Mouse (Mus musculus) MEL (cell line): ENCODE data around the gene S100a10. TPM values are rescaled to one million over a fixed set of nuclear protein-coding genes. Genes with fewer than 3 reads are reported as not detected.

Source experiments
- DNase-seq: peaks from one replicate; pipeline ENCODE4 v3.0.0; 2011; ENCODE audit warnings: low read depth, low spot score
- H3K27ac ChIP-seq: 2 replicates; pipeline ENCODE4 v1.5.1; 2012; ENCODE audit warnings: low read depth, mild to moderate bottlenecking, control low read depth, low read length, moderate library complexity; ENCODE audit not compliant: control insufficient read depth
- H3K27me3 ChIP-seq, 2 experiments: fragments of 150-350 bp in 1 of 2; sonication (generic) in 1 of 2; 2 replicates each; pipeline ENCODE4 v1.6.1; 2012; ENCODE audit warnings: low read length in 2 of 2, mild to moderate bottlenecking in 2 of 2, improper control_type of control experiment in 1 of 2, moderate library complexity in 1 of 2; ENCODE audit not compliant: insufficient read depth in 2 of 2, control insufficient read depth in 1 of 2
- H3K36me3 ChIP-seq, 2 experiments: 2 replicates each; pipeline ENCODE4 v1.6.1; 2012 to 2014; ENCODE audit warnings: low read length in 2 of 2, improper control_type of control experiment in 1 of 2, inconsistent platforms in 1 of 2, mild to moderate bottlenecking in 1 of 2; ENCODE audit not compliant: insufficient read depth in 2 of 2, control insufficient read depth in 1 of 2
- H3K4me1 ChIP-seq, 2 experiments: fragments of 150-350 bp in 1 of 2; sonication (generic) in 1 of 2; 2 replicates each; pipeline ENCODE4 v1.6.1; 2012; ENCODE audit warnings: low read length in 2 of 2, improper control_type of control experiment in 1 of 2, mild to moderate bottlenecking in 1 of 2; ENCODE audit not compliant: insufficient read depth in 2 of 2, control insufficient read depth in 1 of 2
- H3K4me3 ChIP-seq, 2 experiments: fragments of 150-350 bp in 1 of 2; sonication (generic) in 1 of 2; 2 replicates each; pipeline ENCODE4 v1.5.1; 2012; ENCODE audit warnings: low read depth in 2 of 2, low read length in 2 of 2, mild to moderate bottlenecking in 2 of 2, moderate library complexity in 2 of 2, control low read depth in 1 of 2, improper control_type of control experiment in 1 of 2; ENCODE audit not compliant: control insufficient read depth in 1 of 2, insufficient read depth in 1 of 2
- H3K79me2 ChIP-seq: 2 replicates; pipeline ENCODE4 v1.6.1; 2012; ENCODE audit warnings: mild to moderate bottlenecking, low read length, moderate library complexity; ENCODE audit not compliant: control insufficient read depth, poor library complexity, insufficient read depth
- H3K9ac ChIP-seq: 2 replicates; pipeline ENCODE4 v1.6.1; 2012; ENCODE audit warnings: low read depth, mild to moderate bottlenecking, control low read depth, low read length, moderate library complexity; ENCODE audit not compliant: control insufficient read depth, poor library complexity, severe bottlenecking
- H3K9me3 ChIP-seq: fragments of 150-350 bp; sonication (generic); replicated peaks from 2 replicates; pipeline ENCODE4 v1.6.1; 2012; ENCODE audit warnings: mild to moderate bottlenecking, low read length, improper control_type of control experiment, moderate library complexity; ENCODE audit not compliant: insufficient read depth
- BHLHE40 ChIP-seq: IDR thresholded peaks from 2 replicates; pipeline ENCODE4 v1.6.1; 2012; ENCODE audit warnings: low read depth, mild to moderate bottlenecking, inconsistent platforms, low read length, improper control_type of control experiment, borderline replicate concordance
- CHD2 ChIP-seq: IDR thresholded peaks from 2 replicates; pipeline ENCODE4 v1.6.1; 2011; ENCODE audit warnings: low read length, improper control_type of control experiment
- E2F4 ChIP-seq: IDR thresholded peaks from 2 replicates; pipeline ENCODE4 v1.6.1; 2011; ENCODE audit warnings: low read depth, low read length, improper control_type of control experiment, borderline replicate concordance
- ELF1 ChIP-seq: IDR thresholded peaks from 2 replicates; pipeline ENCODE4 v1.6.1; 2014; ENCODE audit warnings: low read depth, mild to moderate bottlenecking, inconsistent platforms, low read length, improper control_type of control experiment, moderate library complexity
- ETS1 ChIP-seq: IDR thresholded peaks from 2 replicates; pipeline ENCODE4 v1.6.1; 2012; ENCODE audit warnings: low read depth, mild to moderate bottlenecking, inconsistent platforms, low read length, improper control_type of control experiment, moderate library complexity
- GABPA ChIP-seq: IDR thresholded peaks from 2 replicates; pipeline ENCODE4 v1.6.1; 2012; ENCODE audit warnings: low read depth, mild to moderate bottlenecking, inconsistent platforms, low read length, improper control_type of control experiment, moderate library complexity
- GATA1 ChIP-seq: IDR thresholded peaks from 2 replicates; pipeline ENCODE4 v1.6.1; 2011; ENCODE audit warnings: low read depth, low read length, improper control_type of control experiment
- HCFC1 ChIP-seq: IDR thresholded peaks from 2 replicates; pipeline ENCODE4 v1.6.1; 2012; ENCODE audit warnings: low read depth, mild to moderate bottlenecking, inconsistent platforms, low read length, improper control_type of control experiment, moderate library complexity
- MAFK ChIP-seq: IDR thresholded peaks from 2 replicates; pipeline ENCODE4 v1.6.1; 2011; ENCODE audit warnings: low read depth, mild to moderate bottlenecking, low read length, improper control_type of control experiment, borderline replicate concordance
- MAX ChIP-seq: IDR thresholded peaks from 2 replicates; pipeline ENCODE4 v1.6.1; 2011; ENCODE audit warnings: low read length, improper control_type of control experiment
- MEF2A ChIP-seq: IDR thresholded peaks from 2 replicates; pipeline ENCODE4 v1.6.1; 2014; ENCODE audit warnings: low read depth, mild to moderate bottlenecking, inconsistent platforms, low read length, improper control_type of control experiment; ENCODE audit not compliant: poor library complexity, insufficient replicate concordance, severe bottlenecking; ENCODE audit errors: extremely low read depth
- MYB ChIP-seq: IDR thresholded peaks from 2 replicates; pipeline ENCODE4 v1.6.1; 2011; ENCODE audit warnings: mild to moderate bottlenecking, low read depth, low read length, improper control_type of control experiment
- MYC ChIP-seq: IDR thresholded peaks from 2 replicates; pipeline ENCODE4 v1.6.1; 2011; ENCODE audit warnings: low read depth, mild to moderate bottlenecking, low read length, improper control_type of control experiment, moderate library complexity
- SIN3A ChIP-seq: IDR thresholded peaks from 2 replicates; pipeline ENCODE4 v1.6.1; 2012; ENCODE audit warnings: low read length, improper control_type of control experiment, inconsistent platforms
- TAL1 ChIP-seq: IDR thresholded peaks from 2 replicates; pipeline ENCODE4 v1.6.1; 2012; ENCODE audit warnings: mild to moderate bottlenecking, inconsistent platforms, low read length, moderate library complexity, mixed read lengths
- TCF12 ChIP-seq: IDR thresholded peaks from 2 replicates; pipeline ENCODE4 v1.6.1; 2014; ENCODE audit warnings: low read depth, mild to moderate bottlenecking, inconsistent platforms, low read length, improper control_type of control experiment, moderate library complexity
- UBTF ChIP-seq: IDR thresholded peaks from 2 replicates; pipeline ENCODE4 v1.6.1; 2012; ENCODE audit warnings: low read depth, mild to moderate bottlenecking, inconsistent platforms, low read length, improper control_type of control experiment, moderate library complexity, borderline replicate concordance; ENCODE audit not compliant: insufficient read depth
- USF1 ChIP-seq: IDR thresholded peaks from 2 replicates; pipeline ENCODE4 v1.6.1; 2014; ENCODE audit warnings: low read depth, mild to moderate bottlenecking, inconsistent platforms, low read length, improper control_type of control experiment, moderate library complexity
- ZKSCAN1 ChIP-seq: IDR thresholded peaks from 2 replicates; pipeline ENCODE4 v1.6.1; 2012; ENCODE audit warnings: low read depth, mild to moderate bottlenecking, inconsistent platforms, low read length, improper control_type of control experiment, moderate library complexity
- polyA plus RNA-seq, 2 experiments: library from polyadenylated mRNA; stranded (reverse) in 1 of 2; unstranded in 1 of 2; fragments of >175 nt in 1 of 2; fragments of >200 nt in 1 of 2; gene quantifications; 2 replicates each; pipeline versions ENCODE4 v1.2.1 to v1.2.4; 2012; ENCODE audit warnings: low replicate concordance in 2 of 2, low read depth in 1 of 2; ENCODE audit not compliant: insufficient read length in 2 of 2, insufficient read depth in 1 of 2, missing spikeins in 1 of 2
- total RNA-seq: library from RNA; depleted of rRNA; stranded (reverse); fragments of 300-350 nt; gene quantifications from 2 replicates; pipeline ENCODE4 v1.2.3, GENCODE M21; 2012

Gene S100a10
- total and polyA plus RNA-seq, 3 experiments: 81.1 to 92.5 TPM; not detected in 1

DNA sequence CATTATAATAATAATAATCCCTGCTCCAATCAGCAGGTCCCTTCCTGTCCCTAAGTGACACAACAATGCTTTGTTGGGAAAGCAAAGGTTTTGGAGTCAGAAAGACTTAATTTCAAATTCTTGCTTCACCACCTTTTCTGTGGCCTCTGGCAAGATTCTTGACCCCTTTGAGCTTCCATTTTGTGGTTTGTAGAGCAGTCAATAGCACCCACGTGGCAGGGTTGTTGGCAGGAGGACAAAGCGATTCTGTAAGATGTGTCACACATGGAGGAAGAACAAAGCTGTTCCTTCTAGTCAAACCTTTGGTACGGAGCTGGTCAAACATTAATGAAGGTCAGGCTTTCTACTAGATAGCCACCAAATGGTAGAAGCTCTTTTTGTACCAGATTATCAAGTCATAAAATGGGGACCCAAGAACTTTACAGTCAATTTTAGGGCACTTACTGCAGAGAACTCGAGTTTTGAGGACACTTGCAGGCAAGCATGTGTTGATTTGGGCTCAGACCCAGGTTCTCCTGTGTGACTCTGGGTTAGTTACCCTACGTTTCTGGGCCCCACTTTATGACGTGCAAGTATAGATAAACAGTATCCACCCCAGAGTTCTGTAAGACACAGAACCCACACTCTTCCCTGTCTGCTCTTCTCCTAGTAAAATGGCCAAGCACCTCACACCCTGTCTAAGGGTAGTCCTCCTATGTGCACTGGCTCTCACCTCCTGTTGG is 24.6 kb downstream of the S100a10 start:
- H3K4me1 ChIP-seq: no peaks in the 10 kb centered on the region
- no peak overlapping the region for H3K4me3 ChIP-seq
- no peak overlapping the region for H3K27ac ChIP-seq
- no peak for TF ChIP-seq SIN3A
- no peak for TF ChIP-seq ELF1
- no peak for TF ChIP-seq GATA1
- TF ChIP-seq MYC: no peak
- TF ChIP-seq HCFC1: no peak
- TF ChIP-seq ETS1: no peak
- TF ChIP-seq TAL1: no peak
- TF ChIP-seq ZKSCAN1: no peak
- TF ChIP-seq GABPA: no peak
- TF ChIP-seq E2F4: no peak
- TF ChIP-seq USF1: no peak
- no peak for TF ChIP-seq MAX
- TF ChIP-seq UBTF: no peak
- TF ChIP-seq TCF12: no peak
- TF ChIP-seq MYB: no peak
- TF ChIP-seq CHD2: no peak
- TF ChIP-seq MAFK: no peak
- no peak for TF ChIP-seq BHLHE40
- H3K9me3 ChIP-seq: no peaks in the 10 kb centered on the region
- no peak for DNase-seq
- no peak overlapping the region for H3K9ac ChIP-seq
- H3K36me3 ChIP-seq: no peaks in the 10 kb centered on the region; a peak in 1 of 4 replicates
- H3K27me3 ChIP-seq: peaks cover 1 to 2% of the 10 kb centered on the region in 2 experiments; a peak in 2 of 4 replicates
- no peaks in the 10 kb centered on the region for H3K79me2 ChIP-seq

DNA sequence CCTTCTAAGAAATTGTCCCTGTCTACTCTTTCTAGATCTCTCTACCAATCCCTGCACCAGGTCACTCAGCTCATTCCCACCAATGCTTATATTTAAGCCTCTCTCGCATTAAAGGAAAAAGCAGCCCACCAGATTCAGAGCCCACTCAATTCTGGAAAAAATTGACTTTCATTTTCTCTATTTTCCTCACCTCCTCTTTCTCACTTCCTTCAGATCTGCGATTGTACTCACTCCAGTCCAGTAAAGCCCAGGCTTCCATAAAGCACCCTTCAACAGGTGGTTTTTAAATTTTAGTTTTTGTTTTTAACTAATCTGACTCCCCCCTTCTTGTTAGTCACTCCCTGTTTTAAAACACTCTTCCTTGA is 25.1 kb downstream of the S100a10 start:
- Histone ChIP-seq H3K9me3 (no peaks in the 10 kb centered on the region), H3K27me3 (peaks cover 1 to 2% of the 10 kb centered on the region in 2 experiments; a peak in 2 of 4 replicates), H3K27ac (no peak overlapping the region), H3K36me3 (no peaks in the 10 kb centered on the region), H3K79me2 (no peaks in the 10 kb centered on the region), H3K9ac (no peak overlapping the region), H3K4me1 (no peaks in the 10 kb centered on the region), H3K4me3 (no peak overlapping the region)
- no peak for DNase-seq
- TF ChIP-seq ZKSCAN1 (no peak), TAL1 (no peak), MEF2A (no peak), BHLHE40 (no peak), E2F4 (no peak), ETS1 (no peak), HCFC1 (no peak)
